Mouse (Mus musculus) kidney, postnatal 10 days (tissue): Measurements from ENCODE around the gene Pcolce.
A peak's percentile ranks its signal among the peaks of the same experiment; 100 is the strongest.
"Not testable (repeated sequence)": the region's sequence is repeated elsewhere in the genome, so short reads cannot be mapped to it uniquely, and the experiment has no call there.

Experiments used
- DNase-seq: peaks from one replicate; pipeline ENCODE4 v3.0.0; 2021; ENCODE audit warnings: mixed read lengths

Gene Pcolce

GRCm38 (mm10) chr5:137629306-137629721, 15.7 kb upstream of the Pcolce start:
- DNase-seq = peak; percentile 88

- peak; percentile 99 for DNase-seq
Measured at GRCm38 (mm10) chr5:137628498-137629305, 15.1 kb upstream of the Pcolce start, which contains the start of the genes Fbxo24, Lrch4 and Gm20605. Fbxo24 (minus strand) TSS chr5:137629002. Lrch4 (plus strand) TSS chr5:137629121. Gm20605 (plus strand) TSS chr5:137629175.

GRCm38 (mm10) chr5:137627991-137628390, 14.4 kb upstream of the Pcolce start:
- peak; percentile 52 for DNase-seq

- no peak for DNase-seq
Measured at GRCm38 (mm10) chr5:137623937-137624530, 10.4 kb upstream of the Pcolce start.

- DNase-seq = no peak
Measured at GRCm38 (mm10) chr5:137615347-137615746, 1.8 kb upstream of the Pcolce start.

- not testable (repeated sequence) for DNase-seq
Measured at GRCm38 (mm10) chr5:137614921-137615320, 1.3 kb upstream of the Pcolce start.

- no peak for DNase-seq
Measured at GRCm38 (mm10) chr5:137613076-137613475, 508 bp downstream of the Pcolce start.

GRCm38 (mm10) chr5:137611245-137611602, 2.4 kb downstream of the Pcolce start:
- DNase-seq = peak; percentile 83

GRCm38 (mm10) chr5:137610548-137611244, 2.9 kb downstream of the Pcolce start:
- peak; percentile 89 for DNase-seq

- no peak for DNase-seq
Measured at GRCm38 (mm10) chr5:137610056-137610455, 3.5 kb downstream of the Pcolce start.

- no peak for DNase-seq
Measured at GRCm38 (mm10) chr5:137609292-137609691, 4.3 kb downstream of the Pcolce start.

GRCm38 (mm10) chr5:137608654-137609190, 4.9 kb downstream of the Pcolce start:
- peak; percentile 32 for DNase-seq

- DNase-seq = peak; percentile 28
Measured at GRCm38 (mm10) chr5:137607860-137608653, 5.5 kb downstream of the Pcolce start.

- peak; percentile 61 for DNase-seq
Measured at GRCm38 (mm10) chr5:137601365-137601729, 12.2 kb downstream of the Pcolce start.

GRCm38 (mm10) chr5:137600619-137601364, 12.8 kb downstream of the Pcolce start, which contains the start of gene Mospd3:
Mospd3 (minus strand) TSS chr5:137601058.
- DNase-seq = peak; percentile 98

- DNase-seq = no peak
Measured at GRCm38 (mm10) chr5:137600281-137600618, 13.3 kb downstream of the Pcolce start.

GRCm38 (mm10) chr5:137599600-137599999, 14.0 kb downstream of the Pcolce start:
- peak; percentile 31 for DNase-seq

- DNase-seq = no peak
Measured at GRCm38 (mm10) chr5:137598100-137598826, 15.3 kb downstream of the Pcolce start.

- no peak for DNase-seq
Measured at GRCm38 (mm10) chr5:137597625-137598024, 16.0 kb downstream of the Pcolce start.

GRCm38 (mm10) chr5:137596601-137597261, 16.9 kb downstream of the Pcolce start:
- DNase-seq = no peak
